Mouse (Mus musculus): ENCODE measurements around the gene Zfp213. TPM values are rescaled to one million over a fixed set of nuclear protein-coding genes. Genes with fewer than 3 reads are reported as not detected.
"Not testable (repeated sequence)": the region's sequence is repeated elsewhere in the genome, so short reads cannot be mapped to it uniquely, and the experiment has no call there.

Zfp213 gene
- total RNA-seq, 2 experiments from 2014 or later: 1.4 to 3.4 TPM

GRCm38 (mm10) chr17:23546702-23547505, 17.1 kb downstream of the Zfp213 start:
- peak; percentile 55 for ATAC-seq (replicated peaks; ENCODE audit: low FRiP score, poor library complexity, severe bottlenecking)

GRCm38 (mm10) chr17:23546333-23546701, 17.7 kb downstream of the Zfp213 start:
- ATAC-seq (replicated peaks; ENCODE audit: low FRiP score, poor library complexity, severe bottlenecking): peak; percentile 23; the same call in 1 of the 2 replicates

GRCm38 (mm10) chr17:23545841-23546240, 18.2 kb downstream of the Zfp213 start:
- ATAC-seq (replicated peaks; ENCODE audit: low FRiP score, poor library complexity, severe bottlenecking): no peak

DNA sequence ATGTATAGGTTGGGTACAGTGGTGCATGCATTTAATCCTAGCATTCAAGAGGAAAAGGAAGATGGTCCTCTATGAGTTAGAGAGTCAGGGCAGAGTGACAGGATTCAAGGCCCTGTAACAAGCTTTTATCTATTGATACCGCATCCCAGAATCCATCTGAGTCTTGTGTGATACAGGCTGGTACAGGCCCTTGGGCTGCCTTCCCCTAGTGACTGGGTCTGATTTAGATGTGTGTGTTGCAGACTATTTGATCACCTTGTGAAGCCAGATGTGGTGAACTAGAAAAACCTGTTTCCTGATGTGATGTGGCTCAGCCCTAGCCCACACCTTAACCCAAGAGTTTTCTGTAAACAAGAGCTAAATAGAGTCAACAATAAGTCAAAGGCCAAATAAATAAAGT, 19.3 kb downstream of the Zfp213 start:
- no peak for ATAC-seq (replicated peaks; ENCODE audit: low FRiP score, poor library complexity, severe bottlenecking)

DNA sequence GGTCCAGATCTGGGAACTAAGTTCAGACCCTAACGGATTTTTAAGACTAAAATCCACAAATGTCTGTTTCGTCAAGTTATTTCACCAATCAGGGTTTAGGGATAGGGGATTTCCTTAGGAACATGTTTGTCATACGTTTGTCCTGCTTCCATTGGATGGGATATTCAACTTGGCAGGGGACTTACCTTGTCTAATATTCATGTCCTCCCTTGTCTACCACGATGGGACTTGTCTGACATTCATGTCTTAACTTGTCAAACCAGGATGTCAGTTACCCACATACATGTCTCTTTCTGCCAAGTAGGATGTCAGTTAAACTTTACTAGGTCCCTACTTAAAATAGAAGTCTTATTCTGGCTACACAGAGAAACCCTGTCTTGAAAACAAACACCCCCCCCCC, 20.1 kb downstream of the Zfp213 start:
- ATAC-seq (replicated peaks; ENCODE audit: low FRiP score, poor library complexity, severe bottlenecking): no peak

DNA sequence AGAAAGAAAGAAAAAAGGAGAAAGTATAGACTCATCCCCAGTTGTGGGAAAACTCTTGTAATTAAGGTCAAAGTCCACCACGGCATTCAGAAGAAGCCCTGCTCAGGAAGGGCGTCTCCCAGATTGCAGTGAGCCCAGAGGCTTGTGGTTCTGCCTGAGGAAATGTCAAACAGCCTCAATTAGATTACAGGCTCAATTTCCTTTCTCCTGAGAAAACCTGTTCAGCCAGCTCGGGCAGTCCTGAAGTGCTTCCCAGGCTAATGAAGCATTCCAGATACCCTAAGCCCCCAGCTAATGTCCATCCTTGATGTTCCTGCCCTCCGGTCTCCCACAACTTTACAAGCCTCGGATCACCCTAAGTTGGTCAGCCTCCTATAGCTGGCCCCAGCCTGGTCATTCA, 20.7 kb downstream of the Zfp213 start:
- ATAC-seq (replicated peaks; ENCODE audit: low FRiP score, poor library complexity, severe bottlenecking): no peak

GRCm38 (mm10) chr17:23542835-23543234, 21.2 kb downstream of the Zfp213 start:
- no peak for ATAC-seq (replicated peaks; ENCODE audit: low FRiP score, poor library complexity, severe bottlenecking)

- ATAC-seq (replicated peaks; ENCODE audit: low FRiP score, poor library complexity, severe bottlenecking): no peak
These were observed 21.9 kb downstream of the Zfp213 start for GRCm38 (mm10) chr17:23542004-23542720.

DNA sequence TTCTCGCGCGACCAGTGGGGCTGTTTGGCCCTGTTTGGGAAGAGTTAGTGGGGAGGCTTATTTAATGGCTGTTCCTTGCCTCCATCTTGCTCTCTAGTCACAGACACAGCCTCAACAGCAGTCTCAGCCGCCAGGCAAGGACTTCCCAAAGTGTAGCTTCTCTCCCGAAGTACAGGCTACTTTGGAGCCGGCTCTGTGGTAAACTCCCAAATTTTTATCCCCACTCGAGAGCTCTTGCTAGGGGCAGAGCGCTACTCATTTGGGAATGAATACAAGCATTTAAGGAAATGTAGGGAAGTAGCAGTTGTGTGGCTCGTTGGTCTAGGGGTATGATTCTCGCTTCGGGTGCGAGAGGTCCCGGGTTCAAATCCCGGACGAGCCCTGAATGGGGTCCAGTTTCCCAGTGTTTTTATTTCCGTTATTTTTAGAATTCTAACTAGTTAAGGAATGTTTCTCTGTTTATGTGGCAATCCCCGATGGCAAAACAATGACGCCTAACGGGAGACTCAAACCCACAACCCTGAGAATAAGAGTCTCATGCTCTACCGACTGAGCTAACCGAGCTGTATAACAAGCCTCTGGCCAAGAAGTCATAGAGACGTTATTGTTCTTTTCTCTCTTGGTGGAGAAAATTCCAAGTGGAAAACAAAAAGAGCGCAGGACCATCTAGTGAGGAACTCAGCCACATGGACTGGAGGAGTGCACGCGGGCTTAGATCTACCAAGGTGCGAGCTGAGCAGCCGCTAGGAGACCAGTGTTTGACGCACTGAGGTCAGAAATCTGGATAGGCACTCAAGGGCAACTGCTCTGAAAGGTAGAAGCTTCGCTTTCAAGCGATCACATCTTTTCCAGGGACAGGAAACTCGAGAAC, 23.2 kb downstream of the Zfp213 start:
- no peak for ATAC-seq (replicated peaks; ENCODE audit: low FRiP score, poor library complexity, severe bottlenecking)

DNA sequence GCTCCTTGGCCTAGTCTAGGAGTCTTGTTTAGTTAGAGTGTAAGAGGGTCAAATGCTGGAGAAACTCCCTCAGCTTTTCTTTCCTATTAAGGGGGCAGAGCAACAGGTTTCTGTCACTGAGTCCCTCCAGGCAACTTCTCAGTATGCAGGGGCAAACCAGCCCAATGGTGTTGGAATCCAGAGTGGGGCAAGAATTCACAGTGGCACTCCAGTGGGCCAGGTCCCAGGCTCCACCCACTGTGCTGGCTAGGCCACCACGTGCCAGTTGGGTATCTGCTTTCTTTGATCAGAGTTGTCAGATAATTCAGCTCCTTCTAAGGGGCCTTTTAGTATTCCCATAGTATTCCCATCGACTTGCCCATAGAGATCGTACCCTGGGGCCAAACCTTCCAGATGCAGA, 23.9 kb downstream of the Zfp213 start:
- ATAC-seq (replicated peaks; ENCODE audit: low FRiP score, poor library complexity, severe bottlenecking): no peak

DNA sequence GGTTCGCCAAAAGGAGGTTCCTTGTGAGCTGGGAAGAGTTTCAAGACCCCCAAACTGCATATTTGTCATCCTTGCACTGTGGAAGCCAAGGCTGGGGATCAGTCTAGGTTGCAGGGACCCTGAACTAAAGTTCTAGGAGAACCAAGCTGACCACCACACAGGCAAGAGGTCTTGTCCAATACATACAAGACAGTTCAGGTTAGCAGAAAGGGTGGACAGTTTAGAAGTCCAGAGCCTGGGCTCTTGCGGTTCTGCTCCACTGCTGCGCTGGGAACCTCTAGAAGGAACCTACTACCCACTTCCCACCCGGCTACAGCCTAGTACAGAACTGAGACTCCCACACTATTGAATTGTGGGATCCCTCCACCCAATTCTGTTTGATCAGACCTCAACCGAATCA, 24.4 kb downstream of the Zfp213 start:
- no peak for ATAC-seq (replicated peaks; ENCODE audit: low FRiP score, poor library complexity, severe bottlenecking)

- ATAC-seq (replicated peaks; ENCODE audit: low FRiP score, poor library complexity, severe bottlenecking): no peak
These were observed 25.6 kb downstream of the Zfp213 start for GRCm38 (mm10) chr17:23538299-23539015.

- no peak for ATAC-seq (replicated peaks; ENCODE audit: low FRiP score, poor library complexity, severe bottlenecking)
These were observed 26.3 kb downstream of the Zfp213 start for GRCm38 (mm10) chr17:23537554-23538255.

DNA sequence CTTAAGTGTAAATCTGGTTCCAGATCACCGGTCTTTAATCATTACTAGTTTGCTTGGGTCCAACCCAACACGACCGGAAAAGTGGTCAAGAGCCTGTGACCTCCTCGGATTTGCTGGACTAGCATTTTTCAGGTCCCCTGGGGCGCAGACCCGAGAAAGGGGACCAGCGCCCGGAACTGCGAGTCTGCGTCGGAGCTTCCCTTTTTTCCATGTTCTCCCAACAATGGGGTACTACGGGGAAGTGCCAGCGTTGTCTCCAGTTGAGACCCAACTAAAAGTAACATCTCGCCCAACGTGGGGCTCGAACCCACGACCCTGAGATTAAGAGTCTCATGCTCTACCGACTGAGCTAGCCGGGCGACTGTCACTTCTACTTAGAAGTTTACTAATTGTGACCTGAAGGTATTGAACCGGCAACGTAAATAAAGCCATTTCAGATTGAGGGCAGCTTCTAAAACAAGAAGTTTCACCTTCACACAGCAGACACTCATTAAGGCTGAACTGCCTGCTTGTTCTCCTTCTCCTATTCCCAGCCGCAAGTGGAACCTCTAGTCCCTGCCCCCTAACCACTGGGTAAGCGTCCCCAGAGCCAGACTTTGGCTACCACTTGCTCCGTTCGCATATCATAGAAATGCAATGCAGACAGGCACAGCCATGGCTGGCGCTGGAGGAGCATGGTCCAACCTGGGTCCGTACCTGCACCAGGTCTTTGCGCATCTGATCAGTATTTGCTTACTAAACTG, 28.8 kb downstream of the Zfp213 start:
- not testable (repeated sequence) for ATAC-seq (replicated peaks; ENCODE audit: low FRiP score, poor library complexity, severe bottlenecking)

- not testable (repeated sequence) for ATAC-seq (replicated peaks; ENCODE audit: low FRiP score, poor library complexity, severe bottlenecking)
These were observed 30.2 kb downstream of the Zfp213 start for GRCm38 (mm10) chr17:23533591-23534490.

DNA sequence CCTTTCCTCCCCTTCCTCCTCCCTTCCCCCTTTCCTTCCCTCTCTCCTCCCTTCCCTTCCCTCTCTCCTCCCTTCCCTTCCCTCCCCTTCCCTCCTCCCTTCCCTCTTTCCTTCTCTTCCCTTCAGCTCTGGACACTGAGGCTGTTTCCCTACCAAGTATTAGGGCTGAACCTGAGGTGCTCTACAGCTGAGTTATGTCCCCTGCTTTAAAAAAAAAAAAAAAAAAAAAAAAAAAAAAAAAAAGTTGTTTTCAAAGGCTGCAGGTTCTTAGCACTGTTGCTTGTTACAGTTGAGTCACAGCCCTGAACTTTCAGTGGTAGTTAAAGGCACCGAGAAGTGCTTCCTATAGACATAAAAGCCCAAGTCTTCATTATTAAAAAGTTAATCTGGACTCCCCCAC, 32.6 kb downstream of the Zfp213 start:
- not testable (repeated sequence) for ATAC-seq (replicated peaks; ENCODE audit: low FRiP score, poor library complexity, severe bottlenecking)

DNA sequence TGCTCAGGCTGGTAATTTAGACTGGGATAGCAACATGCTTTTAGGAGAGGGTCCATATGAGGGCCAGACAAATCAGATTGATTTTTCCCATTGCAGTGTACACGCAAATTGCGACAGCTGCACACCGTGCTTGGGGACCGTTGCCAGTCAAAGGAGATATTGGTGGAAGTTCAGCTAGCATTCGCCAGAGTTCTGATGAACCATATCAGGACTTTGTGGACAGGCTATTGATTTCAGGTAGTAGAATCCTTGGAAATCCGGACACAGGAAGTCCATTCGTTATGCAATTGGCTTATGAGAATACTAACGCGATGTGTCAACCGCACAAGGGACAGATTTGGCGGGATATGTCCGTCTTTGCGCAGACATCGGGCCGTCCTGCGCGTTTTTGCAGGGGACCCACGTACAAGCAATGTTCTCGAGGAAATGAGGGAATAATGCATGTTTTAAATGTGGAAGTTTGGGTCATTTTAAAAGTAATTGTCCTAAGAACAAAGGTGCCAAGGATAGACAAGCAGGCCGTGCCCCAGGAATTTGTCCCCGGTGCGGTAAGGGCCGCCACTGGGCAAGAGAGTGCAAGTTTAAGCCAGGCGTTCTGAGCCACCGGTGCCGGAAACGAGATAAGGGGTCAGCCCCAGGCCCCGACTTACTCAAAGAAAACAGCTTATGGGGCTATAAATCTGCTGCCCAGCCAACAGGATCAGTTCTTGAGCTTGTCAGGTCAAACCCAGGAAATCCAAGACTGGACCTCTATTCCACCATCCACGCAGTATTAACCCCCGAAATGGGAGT, 40.9 kb downstream of the Zfp213 start:
- ATAC-seq (replicated peaks; ENCODE audit: low FRiP score, poor library complexity, severe bottlenecking): not testable (repeated sequence)

All from erythroid progenitor cell, adult 5-6 weeks (primary cell).